Mouse (Mus musculus) MEL (cell line): ENCODE measurements around the gene Plek. TPM values are rescaled to one million over a fixed set of nuclear protein-coding genes. Genes with fewer than 3 reads are reported as not detected.

ENCODE experiments used
- DNase-seq: peaks from one replicate; pipeline ENCODE4 v3.0.0; 2011; ENCODE audit warnings: low read depth, low spot score
- H3K27ac ChIP-seq: 2 replicates; pipeline ENCODE4 v1.5.1; 2012; ENCODE audit warnings: low read depth, mild to moderate bottlenecking, control low read depth, low read length, moderate library complexity; ENCODE audit not compliant: control insufficient read depth
- H3K27me3 ChIP-seq, 2 experiments: fragments of 150-350 bp in 1 of 2; sonication (generic) in 1 of 2; 2 replicates each; pipeline ENCODE4 v1.6.1; 2012; ENCODE audit warnings: low read length in 2 of 2, mild to moderate bottlenecking in 2 of 2, improper control_type of control experiment in 1 of 2, moderate library complexity in 1 of 2; ENCODE audit not compliant: insufficient read depth in 2 of 2, control insufficient read depth in 1 of 2
- H3K36me3 ChIP-seq, 2 experiments: 2 replicates each; pipeline ENCODE4 v1.6.1; 2012 to 2014; ENCODE audit warnings: low read length in 2 of 2, improper control_type of control experiment in 1 of 2, inconsistent platforms in 1 of 2, mild to moderate bottlenecking in 1 of 2; ENCODE audit not compliant: insufficient read depth in 2 of 2, control insufficient read depth in 1 of 2
- H3K4me1 ChIP-seq, 2 experiments: fragments of 150-350 bp in 1 of 2; sonication (generic) in 1 of 2; 2 replicates each; pipeline ENCODE4 v1.6.1; 2012; ENCODE audit warnings: low read length in 2 of 2, improper control_type of control experiment in 1 of 2, mild to moderate bottlenecking in 1 of 2; ENCODE audit not compliant: insufficient read depth in 2 of 2, control insufficient read depth in 1 of 2
- H3K4me3 ChIP-seq, 2 experiments: fragments of 150-350 bp in 1 of 2; sonication (generic) in 1 of 2; 2 replicates each; pipeline ENCODE4 v1.5.1; 2012; ENCODE audit warnings: low read depth in 2 of 2, low read length in 2 of 2, mild to moderate bottlenecking in 2 of 2, moderate library complexity in 2 of 2, control low read depth in 1 of 2, improper control_type of control experiment in 1 of 2; ENCODE audit not compliant: control insufficient read depth in 1 of 2, insufficient read depth in 1 of 2
- H3K79me2 ChIP-seq: 2 replicates; pipeline ENCODE4 v1.6.1; 2012; ENCODE audit warnings: mild to moderate bottlenecking, low read length, moderate library complexity; ENCODE audit not compliant: control insufficient read depth, poor library complexity, insufficient read depth
- H3K9ac ChIP-seq: 2 replicates; pipeline ENCODE4 v1.6.1; 2012; ENCODE audit warnings: low read depth, mild to moderate bottlenecking, control low read depth, low read length, moderate library complexity; ENCODE audit not compliant: control insufficient read depth, poor library complexity, severe bottlenecking
- H3K9me3 ChIP-seq: fragments of 150-350 bp; sonication (generic); replicated peaks from 2 replicates; pipeline ENCODE4 v1.6.1; 2012; ENCODE audit warnings: mild to moderate bottlenecking, low read length, improper control_type of control experiment, moderate library complexity; ENCODE audit not compliant: insufficient read depth
- CHD1 ChIP-seq: IDR thresholded peaks from 2 replicates; pipeline ENCODE4 v1.6.1; 2012; ENCODE audit warnings: low read depth, mild to moderate bottlenecking, inconsistent platforms, low read length, improper control_type of control experiment
- CHD2 ChIP-seq: IDR thresholded peaks from 2 replicates; pipeline ENCODE4 v1.6.1; 2011; ENCODE audit warnings: low read length, improper control_type of control experiment
- EP300 ChIP-seq, 2 experiments: IDR thresholded peaks; 2 replicates each; pipeline ENCODE4 v1.6.1; 2011; ENCODE audit warnings: improper control_type of control experiment in 2 of 2, low read length in 2 of 2, low read depth in 1 of 2, mild to moderate bottlenecking in 1 of 2
- HCFC1 ChIP-seq: IDR thresholded peaks from 2 replicates; pipeline ENCODE4 v1.6.1; 2012; ENCODE audit warnings: low read depth, mild to moderate bottlenecking, inconsistent platforms, low read length, improper control_type of control experiment, moderate library complexity
- JUND ChIP-seq: IDR thresholded peaks from 2 replicates; pipeline ENCODE4 v1.6.1; 2011; ENCODE audit warnings: low read depth, mild to moderate bottlenecking, improper control_type of control experiment, low read length
- MAX ChIP-seq: IDR thresholded peaks from 2 replicates; pipeline ENCODE4 v1.6.1; 2011; ENCODE audit warnings: low read length, improper control_type of control experiment
- MEF2A ChIP-seq: IDR thresholded peaks from 2 replicates; pipeline ENCODE4 v1.6.1; 2014; ENCODE audit warnings: low read depth, mild to moderate bottlenecking, inconsistent platforms, low read length, improper control_type of control experiment; ENCODE audit not compliant: poor library complexity, insufficient replicate concordance, severe bottlenecking; ENCODE audit errors: extremely low read depth
- MXI1 ChIP-seq: IDR thresholded peaks from 2 replicates; pipeline ENCODE4 v1.6.1; 2011; ENCODE audit warnings: mild to moderate bottlenecking, low read depth, low read length, improper control_type of control experiment
- MYB ChIP-seq: IDR thresholded peaks from 2 replicates; pipeline ENCODE4 v1.6.1; 2011; ENCODE audit warnings: mild to moderate bottlenecking, low read depth, low read length, improper control_type of control experiment
- MYC ChIP-seq: IDR thresholded peaks from 2 replicates; pipeline ENCODE4 v1.6.1; 2011; ENCODE audit warnings: low read depth, mild to moderate bottlenecking, low read length, improper control_type of control experiment, moderate library complexity
- POLR2A ChIP-seq, 2 experiments: IDR thresholded peaks; 2 replicates each; pipeline ENCODE4 v1.6.1; 2011 to 2012; ENCODE audit warnings: low read length in 2 of 2, mild to moderate bottlenecking in 2 of 2, control low read depth in 1 of 2, improper control_type of control experiment in 1 of 2, low read depth in 1 of 2, moderate library complexity in 1 of 2; ENCODE audit not compliant: control insufficient read depth in 1 of 2, insufficient read depth in 1 of 2, poor library complexity in 1 of 2
- POLR2AphosphoS2 ChIP-seq: IDR thresholded peaks from 2 replicates; pipeline ENCODE4 v1.6.1; 2011; ENCODE audit warnings: low read length, improper control_type of control experiment
- POLR2AphosphoS5 ChIP-seq: IDR thresholded peaks from 2 replicates; pipeline ENCODE4 v1.6.1; 2012; ENCODE audit warnings: low read depth, borderline replicate concordance, mild to moderate bottlenecking, inconsistent platforms, low read length, moderate library complexity, mixed read lengths
- RAD21 ChIP-seq: IDR thresholded peaks from 2 replicates; pipeline ENCODE4 v1.6.1; 2011; ENCODE audit warnings: mild to moderate bottlenecking, low read depth, low read length, improper control_type of control experiment
- SIN3A ChIP-seq: IDR thresholded peaks from 2 replicates; pipeline ENCODE4 v1.6.1; 2012; ENCODE audit warnings: low read length, improper control_type of control experiment, inconsistent platforms
- SMC3 ChIP-seq: IDR thresholded peaks from 2 replicates; pipeline ENCODE4 v1.6.1; 2011; ENCODE audit warnings: low read depth, low read length, improper control_type of control experiment
- TAL1 ChIP-seq: IDR thresholded peaks from 2 replicates; pipeline ENCODE4 v1.6.1; 2012; ENCODE audit warnings: mild to moderate bottlenecking, inconsistent platforms, low read length, moderate library complexity, mixed read lengths
- TCF12 ChIP-seq: IDR thresholded peaks from 2 replicates; pipeline ENCODE4 v1.6.1; 2014; ENCODE audit warnings: low read depth, mild to moderate bottlenecking, inconsistent platforms, low read length, improper control_type of control experiment, moderate library complexity
- USF2 ChIP-seq, 2 experiments: IDR thresholded peaks; 2 replicates each; pipeline ENCODE4 v1.6.1; 2011 to 2012; ENCODE audit warnings: improper control_type of control experiment in 2 of 2, low read length in 2 of 2, borderline replicate concordance in 1 of 2, inconsistent platforms in 1 of 2, low read depth in 1 of 2, mild to moderate bottlenecking in 1 of 2; ENCODE audit not compliant: insufficient read depth in 1 of 2
- polyA plus RNA-seq, 2 experiments: library from polyadenylated mRNA; stranded (reverse) in 1 of 2; unstranded in 1 of 2; fragments of >175 nt in 1 of 2; fragments of >200 nt in 1 of 2; gene quantifications; 2 replicates each; pipeline versions ENCODE4 v1.2.1 to v1.2.4; 2012; ENCODE audit warnings: low replicate concordance in 2 of 2, low read depth in 1 of 2; ENCODE audit not compliant: insufficient read length in 2 of 2, insufficient read depth in 1 of 2, missing spikeins in 1 of 2
- total RNA-seq: library from RNA; depleted of rRNA; stranded (reverse); fragments of 300-350 nt; gene quantifications from 2 replicates; pipeline ENCODE4 v1.2.3, GENCODE M21; 2012

Gene Plek
- total and polyA plus RNA-seq, 3 experiments = 51.5 to 357 (median 76.7) TPM

DNA sequence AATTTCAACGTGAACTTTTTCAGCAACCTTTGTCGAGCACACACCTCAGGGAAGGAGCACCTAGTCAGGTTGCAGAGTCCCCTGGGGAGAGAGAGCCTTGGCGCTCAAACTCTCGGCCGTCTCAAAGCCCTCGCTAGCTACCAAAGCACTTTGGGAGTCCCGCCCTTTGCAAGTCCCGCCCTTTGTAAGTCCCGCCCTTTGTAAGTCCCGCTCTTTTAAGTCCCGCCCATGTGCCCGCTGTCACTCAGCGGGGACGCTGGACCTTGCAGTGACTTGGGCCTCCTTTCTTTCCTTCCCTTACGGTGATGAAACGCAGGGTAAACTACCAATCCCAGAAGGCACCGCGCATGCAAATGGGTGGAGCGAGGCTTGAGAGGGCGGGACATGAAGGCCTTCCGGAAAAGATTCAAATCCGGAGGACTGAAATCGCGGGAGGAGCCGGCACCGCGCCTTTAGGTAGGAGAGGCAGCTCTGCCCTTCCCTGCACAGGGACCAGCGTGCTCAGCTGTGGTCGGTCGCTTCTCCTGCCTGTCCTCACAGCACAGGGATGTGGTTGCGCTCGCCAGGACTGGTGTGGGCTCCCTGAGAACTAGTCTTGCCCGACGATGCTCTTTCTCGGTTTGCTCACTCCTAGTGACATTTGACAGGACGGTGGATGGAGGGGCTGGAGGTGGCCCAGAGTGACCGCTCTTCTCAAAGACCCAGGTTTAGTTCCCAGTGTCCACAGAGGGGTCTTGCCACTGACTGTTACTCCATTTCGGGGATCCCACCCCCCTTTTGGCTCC, 101.0 kb downstream of the Plek start, which contains the start of gene Fbxo48 (continued):
- TF ChIP-seq EP300 (IDR thresholded peaks at IDR 0.05; ENCODE audit: low read depth in 1 of 2, low read length in 2 of 2) (0 out of 4 replicates have a peak, but pooled peaks have one; percentile 19 to 32), USF2 (IDR thresholded peaks at IDR 0.05; ENCODE audit: borderline replicate concordance in 1 of 2, insufficient read depth in 1 of 2, low read depth in 1 of 2, low read length in 2 of 2) (no peak), JUND (no peak), POLR2A (IDR thresholded peaks at IDR 0.05; ENCODE audit: control insufficient read depth in 1 of 2, insufficient read depth in 1 of 2, low read depth in 1 of 2, low read length in 2 of 2, poor library complexity in 1 of 2) (peak; percentile 95 to 99), CHD2 (no peak), MEF2A (no peak), SMC3 (no peak), RAD21 (no peak), MAX (peak; percentile 38; the same call in 1 of the 2 replicates), MYB (no peak), TAL1 (no peak), POLR2AphosphoS2 (peak; percentile 91)

DNA sequence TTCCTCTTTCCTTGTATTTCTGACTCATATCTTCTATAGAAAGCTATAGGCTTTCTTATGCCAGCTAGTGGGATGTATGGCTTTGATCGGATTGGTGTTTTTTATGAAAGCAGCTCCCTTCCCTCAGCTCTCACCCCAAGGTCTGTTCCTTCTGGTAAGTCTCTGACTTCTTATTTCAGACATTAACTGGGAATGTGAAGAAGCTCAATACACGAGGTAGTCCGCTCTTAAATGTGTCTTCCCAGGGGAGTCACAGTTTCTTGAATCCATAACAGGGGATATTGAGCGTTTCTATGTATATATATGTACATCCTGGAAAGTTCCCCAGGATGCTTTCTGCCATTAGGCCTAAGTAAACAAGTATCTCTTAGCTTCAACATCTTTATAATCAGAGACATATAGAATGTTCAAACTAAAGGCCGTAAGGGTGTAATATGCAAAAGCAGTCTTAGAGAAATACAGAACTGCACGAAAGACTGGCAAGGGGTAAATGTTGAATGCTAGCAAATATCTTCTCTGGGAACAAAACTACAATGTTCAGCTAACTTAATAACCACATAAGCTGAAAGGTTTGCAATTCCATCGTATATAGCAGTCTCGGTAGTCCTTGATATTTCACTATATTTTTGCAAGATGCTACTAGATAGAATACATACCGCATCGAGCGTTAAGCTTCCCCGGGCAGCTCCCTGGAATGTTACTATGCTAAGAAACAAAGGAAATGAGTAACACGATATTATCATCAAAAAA, 101.8 kb downstream of the Plek start:
- Histone ChIP-seq H3K9ac (peak overlapping the region; percentile 69), H3K27me3 (no peaks in the 10 kb centered on the region), H3K27ac (peak overlapping the region; percentile 64), H3K4me1 (peaks cover 2 to 9% of the 10 kb centered on the region in 2 experiments; a peak in 3 of 4 replicates), H3K9me3 (no peaks in the 10 kb centered on the region), H3K36me3 (peaks cover 0 to 30% of the 10 kb centered on the region in 2 experiments; a peak in 2 of 4 replicates), H3K4me3 (peak overlapping the region; percentile 35 to 64), H3K79me2 (peaks cover 8% of the 10 kb centered on the region)
- TF ChIP-seq SIN3A (0 out of 2 replicates have a peak, but pooled peaks have one; percentile 19), POLR2AphosphoS5 (no peak), TCF12 (0 out of 2 replicates have a peak, but pooled peaks have one; percentile 28), HCFC1 (no peak), MAX (peak; percentile 53; the same call in 1 of the 2 replicates), MYC (0 out of 2 replicates have a peak, but pooled peaks have one; percentile 27), CHD1 (peak; percentile 96; the same call in 1 of the 2 replicates), MXI1 (0 out of 2 replicates have a peak, but pooled peaks have one; percentile 12)
- DNase-seq = peak; percentile 80
